Mouse (Mus musculus) heart, postnatal 0 days (tissue): ENCODE data around the gene Syngr2.

Experiments used
- CTCF ChIP-seq: IDR thresholded peaks from 2 replicates; pipeline ENCODE4 v1.5.1; 2016; ENCODE audit warnings: antibody characterized with exemption, control low read depth, low read depth
- EP300 ChIP-seq: IDR thresholded peaks from 2 replicates; pipeline ENCODE4 v1.6.1; 2016; ENCODE audit warnings: antibody characterized with exemption, low read depth

GRCm38 (mm10) chr11:117769683-117770047 is 39.8 kb upstream of the Syngr2 start:
- no peak for TF ChIP-seq CTCF
- no peak for TF ChIP-seq EP300
